8 mouse cellular contexts compared by ENCODE assay signal in the genomic region with DNA sequence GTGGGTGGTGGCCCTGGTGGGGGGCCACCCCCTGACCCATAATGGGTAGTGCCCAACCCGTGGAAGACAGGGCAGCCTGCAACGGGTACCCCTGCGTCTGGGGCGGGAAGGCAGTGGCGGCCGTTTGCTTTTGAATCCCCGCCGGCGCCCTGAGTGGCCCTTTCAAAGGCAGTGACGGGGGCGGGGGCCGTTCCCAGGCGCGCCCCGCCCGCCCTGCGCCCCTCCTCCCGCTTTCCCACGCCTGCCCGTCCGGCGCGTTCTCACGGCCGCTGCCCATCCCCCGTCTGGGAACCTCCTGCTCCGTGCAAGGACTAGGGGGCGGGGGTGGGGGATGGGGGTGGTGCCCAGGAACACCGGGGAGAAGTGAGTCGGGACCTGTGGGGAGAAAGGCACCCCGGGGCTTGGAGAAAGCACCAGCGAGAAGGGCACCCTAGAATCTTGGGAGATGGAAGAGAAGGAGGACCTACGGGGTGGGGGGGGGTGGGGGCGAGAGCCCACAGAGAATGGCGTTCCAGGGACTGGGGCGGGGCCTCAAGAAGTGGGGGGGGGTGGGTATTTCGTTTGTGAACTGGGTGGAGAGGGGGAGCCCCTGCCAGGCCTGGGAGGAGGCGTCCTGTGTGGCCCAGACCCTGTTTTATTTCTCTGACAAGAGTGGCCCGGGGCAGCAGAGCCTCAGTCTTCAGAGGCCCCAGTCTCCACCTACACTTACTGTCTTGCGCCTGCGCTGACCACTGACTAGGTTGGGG. TPM values are rescaled to one million over a fixed set of nuclear protein-coding genes. Genes with fewer than 3 reads are reported as not detected.
DNase-seq lines count a peak whose midpoint lies in the region; ATAC-seq lines count a peak whose summit lies in the region.

No protein-coding gene starts in this region.

- peaks cover 7% of the 10 kb centered on the region; the same call in 1 of the 2 replicates for H3K27me3 ChIP-seq in heart, embryonic 15.5 days

- H3K36me3 ChIP-seq in heart, embryonic 15.5 days = no peaks in the 10 kb centered on the region

- peak overlapping the region; percentile 51 for H3K4me3 ChIP-seq in heart, embryonic 15.5 days

- ATAC-seq in heart, embryonic 15.5 days (replicated peaks; ENCODE audit: insufficient number of reproducible peaks, insufficient read depth, low FRiP score, low read depth) = peak; percentile 80
- peak; percentile 34; the same call in 1 of the 2 replicates for ATAC-seq in megakaryocyte, adult 5-6 weeks (ENCODE audit: poor library complexity, severe bottlenecking)
- no peak for ATAC-seq in inflammation-experienced regulatory T-cells, adult 6 months

- peak overlapping the region; percentile 58 for H3K9ac ChIP-seq in heart, embryonic 15.5 days

- intact Hi-C loops in left cerebral cortex, postnatal 10 days (cut with DNase I) = no loop called here

- peak overlapping the region; percentile 77 for H3K27ac ChIP-seq in heart, embryonic 15.5 days

- peak; percentile 46 to 91 for DNase-seq in left cerebral cortex, postnatal 10 days (ENCODE audit: extremely low spot score in 1 of 2, low spot score in 2 of 2)
- no peak for DNase-seq in left cerebral cortex, adult 9 months (ENCODE audit: low spot score in 2 of 2)
- DNase-seq in embryo, embryonic 10.5 days (ENCODE audit: low spot score) = peak; percentile 90
- peak; percentile 67 to 89 for DNase-seq in kidney, postnatal 36 days
- peak; percentile 23 to 28 for DNase-seq in spleen, postnatal 14 days (ENCODE audit: low spot score in 2 of 2)

- H3K4me2 ChIP-seq in heart, embryonic 15.5 days = peak overlapping the region; percentile 79

- peaks cover 46% of the 10 kb centered on the region for H3K4me1 ChIP-seq in heart, embryonic 15.5 days (replicated peaks)

- no peaks in the 10 kb centered on the region for H3K9me3 ChIP-seq in heart, embryonic 15.5 days (replicated peaks)

- WGBS in heart, embryonic 15.5 days = 1% methylated on average over 38 of the region's 41 CpGs

RNA-seq across cellular contexts. Expression of gene Nrarp, which starts 12.5 kb away (rescaled TPM):
- total RNA-seq in left cerebral cortex, postnatal 10 days (2021) = 10 to 100 TPM; 34.5 to 41.9 TPM
- 17.3 and 19.0 TPM in 2 replicates for polyA plus RNA-seq in heart, embryonic 15.5 days (2015; fragmentation: Nextera tagmentation; extraction: Ambion mirVana)
- total RNA-seq in megakaryocyte, adult 5-6 weeks (2015) = 1.1 TPM in 1 of 2 replicates, not detected in the other
- 0.22 and 0.28 TPM in 2 replicates for total RNA-seq in megakaryocyte, adult 5-6 weeks (2017)
- 1 to 10 TPM in 1 of 3 experiments, under 1 TPM in 2; 0.54 to 1.2 (median 0.59) TPM for polyA plus RNA-seq in inflammation-experienced regulatory T-cells, adult 6 months (2017; shearing (Covaris generic))

RNA-seq across cellular contexts. Expression of gene Tor4a, which starts 28.6 kb away (rescaled TPM):
- total RNA-seq in left cerebral cortex, postnatal 10 days (2021) = 1 to 10 TPM; 1.8 to 1.9 TPM
- polyA plus RNA-seq in heart, embryonic 15.5 days (2015; fragmentation: Nextera tagmentation; extraction: Ambion mirVana) = 5.8 and 10.3 TPM in 2 replicates
- total RNA-seq in megakaryocyte, adult 5-6 weeks (2015) = 17.4 and 19.7 TPM in 2 replicates
- total RNA-seq in megakaryocyte, adult 5-6 weeks (2017) = 25.1 and 29.6 TPM in 2 replicates
- 10 to 100 TPM; 55.3 to 73.9 (median 67.2) TPM for polyA plus RNA-seq in inflammation-experienced regulatory T-cells, adult 6 months (2017; shearing (Covaris generic))

RNA-seq across cellular contexts. Expression of gene Nelfb, which starts 43.2 kb away (rescaled TPM):
- total RNA-seq in left cerebral cortex, postnatal 10 days (2021) = 10 to 100 TPM; 51.1 to 56.9 TPM
- polyA plus RNA-seq in heart, embryonic 15.5 days (2015; fragmentation: Nextera tagmentation; extraction: Ambion mirVana) = 62.7 and 79.5 TPM in 2 replicates
- 21.4 and 23.8 TPM in 2 replicates for total RNA-seq in megakaryocyte, adult 5-6 weeks (2015)
- total RNA-seq in megakaryocyte, adult 5-6 weeks (2017) = 30.1 and 36.5 TPM in 2 replicates
- polyA plus RNA-seq in inflammation-experienced regulatory T-cells, adult 6 months (2017; shearing (Covaris generic)) = 10 to 100 TPM; 46.6 to 50.3 (median 47.0) TPM

RNA-seq across cellular contexts. Expression of gene Stpg3, which starts 46.3 kb away (rescaled TPM):
- total RNA-seq in left cerebral cortex, postnatal 10 days (2021) = not detected
- polyA plus RNA-seq in heart, embryonic 15.5 days (2015; fragmentation: Nextera tagmentation; extraction: Ambion mirVana) = not detected in 2 replicates
- total RNA-seq in megakaryocyte, adult 5-6 weeks (2015) = not detected in 2 replicates
- not detected in 2 replicates for total RNA-seq in megakaryocyte, adult 5-6 weeks (2017)
- not detected for polyA plus RNA-seq in inflammation-experienced regulatory T-cells, adult 6 months (2017; shearing (Covaris generic))

RNA-seq across cellular contexts. Expression of gene Fam166a, which starts 50.5 kb away (rescaled TPM):
- not detected for total RNA-seq in left cerebral cortex, postnatal 10 days (2021)
- polyA plus RNA-seq in heart, embryonic 15.5 days (2015; fragmentation: Nextera tagmentation; extraction: Ambion mirVana) = 0.57 and 0.65 TPM in 2 replicates
- total RNA-seq in megakaryocyte, adult 5-6 weeks (2015) = 0.20 and 0.57 TPM in 2 replicates
- total RNA-seq in megakaryocyte, adult 5-6 weeks (2017) = not detected in 2 replicates
- polyA plus RNA-seq in inflammation-experienced regulatory T-cells, adult 6 months (2017; shearing (Covaris generic)) = not detected

Comparison
In these comparisons a context has a peak if more than half of its experiments do, and no peak if none do; other contexts are left out.
1. DNase-seq: peak in left cerebral cortex, postnatal 10 days (2 of 2), embryo, embryonic 10.5 days (single experiment), kidney, postnatal 36 days (2 of 2) and spleen, postnatal 14 days (2 of 2); none in left cerebral cortex, adult 9 months (0 of 2).
2. RNA of gene Nrarp, which starts 12.5 kb away (total RNA-seq): 34.5 to 41.9 TPM in left cerebral cortex, postnatal 10 days; 0.22 to 1.1 TPM in megakaryocyte, adult 5-6 weeks; every median in the first group is over 10 times any median in the second.
3. RNA of gene Tor4a, which starts 28.6 kb away (total RNA-seq): 17.4 to 29.6 TPM in megakaryocyte, adult 5-6 weeks; 1.8 to 1.9 TPM in left cerebral cortex, postnatal 10 days; every median in the first group is over 4 times any median in the second.